Mouse (Mus musculus) liver, adult 2 months (tissue): Measurements from ENCODE around the gene Hdx. TPM values are rescaled to one million over a fixed set of nuclear protein-coding genes. Genes with fewer than 3 reads are reported as not detected.

Source experiments
- DNase-seq: peaks from one replicate; pipeline ENCODE4 v3.0.0-alpha.2; 2011; ENCODE audit warnings: low read depth, low spot score; ENCODE audit errors: extremely low read depth
- H3K27ac ChIP-seq: fragments of 200-500 bp; replicated peaks from 2 replicates; pipeline ENCODE4 v1.5.1; 2012; ENCODE audit warnings: low read depth, mild to moderate bottlenecking, control low read depth, inconsistent platforms, low read length; ENCODE audit not compliant: insufficient read depth
- H3K27me3 ChIP-seq: fragments of 200-500 bp; 2 replicates; pipeline ENCODE4 v1.6.1; 2012; ENCODE audit warnings: mild to moderate bottlenecking, moderate library complexity, low read length, inconsistent platforms; ENCODE audit not compliant: control insufficient read depth, insufficient read depth
- H3K36me3 ChIP-seq: fragments of 200-500 bp; 2 replicates; pipeline ENCODE4 v1.6.1; 2012; ENCODE audit warnings: low read length, inconsistent platforms; ENCODE audit not compliant: control insufficient read depth, insufficient read depth
- H3K4me1 ChIP-seq: fragments of 200-500 bp; 2 replicates; pipeline ENCODE4 v1.6.1; 2011; ENCODE audit warnings: low read length; ENCODE audit not compliant: control insufficient read depth, insufficient read depth
- H3K4me3 ChIP-seq: fragments of 200-500 bp; 2 replicates; pipeline ENCODE4 v1.5.1; 2011; ENCODE audit warnings: low read depth, mild to moderate bottlenecking, control low read depth, low read length, moderate library complexity; ENCODE audit not compliant: insufficient read depth
- H3K79me2 ChIP-seq: fragments of 200-500 bp; 2 replicates; pipeline ENCODE4 v1.6.1; 2012; ENCODE audit warnings: inconsistent platforms, mild to moderate bottlenecking, low read length, moderate library complexity; ENCODE audit not compliant: control insufficient read depth, insufficient read depth
- H3K9ac ChIP-seq: fragments of 200-500 bp; 2 replicates; pipeline ENCODE4 v1.6.1; 2012; ENCODE audit warnings: low read depth, mild to moderate bottlenecking, control low read depth, inconsistent platforms, low read length
- CTCF ChIP-seq: fragments of 200-500 bp; IDR thresholded peaks from 2 replicates; pipeline ENCODE4 v1.5.1; 2011; ENCODE audit warnings: low read depth, low read length, control low read depth
- POLR2A ChIP-seq: fragments of 200-500 bp; IDR thresholded peaks from 2 replicates; pipeline ENCODE4 v1.6.1; 2011; ENCODE audit warnings: low read length, control low read depth; ENCODE audit not compliant: insufficient read depth; ENCODE audit errors: extremely low read depth
- WGBS: fragments of 180-500 bp; shearing (Covaris S2); methylation state at CpG from one replicate; pipeline ENCODE4 v1.1.7; 2018; 5-methylcytosine and 5-hydroxymethylcytosine counted together
- polyA plus RNA-seq: library from polyadenylated mRNA; depleted of rRNA; stranded (reverse); fragments of >200 nt; gene quantifications from 2 replicates; pipeline ENCODE4 v1.2.3, GENCODE M21; 2012; rRNA removed
- total RNA-seq: library from RNA; depleted of rRNA; stranded (reverse); fragments of >200 nt; gene quantifications from 2 replicates; pipeline ENCODE4 v1.2.3, GENCODE M21; 2014; rRNA removed

Hdx gene
- total and polyA plus RNA-seq, 2 experiments: 0.01 to 0.09 TPM

DNA sequence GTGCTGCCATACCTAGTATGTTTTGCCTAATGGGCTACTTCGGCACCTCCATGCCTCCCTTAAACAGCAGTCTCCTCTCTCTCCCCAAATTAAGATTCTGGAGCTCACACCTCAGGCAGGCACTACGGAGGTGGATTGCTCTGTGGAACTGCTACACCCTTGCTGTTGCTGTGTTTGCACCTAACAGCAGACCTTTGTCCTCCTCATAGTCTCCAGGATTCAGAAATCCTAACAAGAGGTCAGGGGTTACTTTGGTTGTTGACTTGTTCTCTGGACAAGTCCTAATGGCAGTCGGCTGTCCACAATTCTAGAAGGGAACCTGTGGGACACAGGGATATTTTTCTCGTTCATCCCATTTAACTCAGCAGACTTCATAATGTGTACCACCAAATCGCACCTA is 56.3 kb downstream of the Hdx start:
- H3K79me2 ChIP-seq: no peaks in the 10 kb centered on the region
- peak; percentile 72 for DNase-seq
- no peak overlapping the region for H3K9ac ChIP-seq
- no peak overlapping the region for H3K4me3 ChIP-seq
- no peaks in the 10 kb centered on the region; the same call in 1 of the 2 replicates for H3K4me1 ChIP-seq
- H3K27ac ChIP-seq: no peak overlapping the region; the same call in 1 of the 2 replicates
- 55% methylated on average over 5 of the region's 5 CpGs for WGBS
- H3K27me3 ChIP-seq: no peaks in the 10 kb centered on the region
- TF ChIP-seq CTCF (no peak), POLR2A (no peak)
- no peaks in the 10 kb centered on the region for H3K36me3 ChIP-seq

DNA sequence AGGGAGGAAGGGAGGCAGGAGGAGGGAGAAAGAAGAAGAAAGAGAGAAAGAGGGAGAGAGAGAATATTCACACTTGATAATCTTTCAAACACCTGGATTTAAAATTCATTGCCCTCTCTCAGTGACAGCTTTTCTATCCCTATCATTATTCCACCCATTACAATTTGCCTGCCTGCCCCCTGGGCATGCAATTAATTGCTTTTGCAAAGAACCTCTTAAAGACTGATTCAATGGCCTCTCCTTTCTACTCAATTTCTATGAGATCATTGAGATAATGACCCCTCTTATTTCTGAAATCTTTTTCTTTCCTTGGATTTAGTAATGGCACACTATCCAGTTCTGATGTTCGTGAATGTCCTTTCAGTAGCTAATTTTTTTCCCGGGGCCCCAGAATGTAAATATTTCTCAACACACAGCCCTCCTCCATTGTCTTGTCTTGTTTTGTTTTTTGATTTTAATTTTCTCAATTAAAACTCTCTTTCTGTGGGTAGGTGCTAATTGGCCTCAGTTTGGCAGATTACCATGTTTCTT is 99.2 kb downstream of the Hdx start:
- Histone ChIP-seq H3K79me2 (no peaks in the 10 kb centered on the region), H3K36me3 (no peaks in the 10 kb centered on the region), H3K27ac (no peak overlapping the region), H3K9ac (no peak overlapping the region), H3K27me3 (no peaks in the 10 kb centered on the region), H3K4me3 (no peak overlapping the region), H3K4me1 (no peaks in the 10 kb centered on the region)
- 87% methylated on average over 2 of the region's 2 CpGs for WGBS
- no peak for DNase-seq
- no peak for TF ChIP-seq CTCF
- no peak for TF ChIP-seq POLR2A

DNA sequence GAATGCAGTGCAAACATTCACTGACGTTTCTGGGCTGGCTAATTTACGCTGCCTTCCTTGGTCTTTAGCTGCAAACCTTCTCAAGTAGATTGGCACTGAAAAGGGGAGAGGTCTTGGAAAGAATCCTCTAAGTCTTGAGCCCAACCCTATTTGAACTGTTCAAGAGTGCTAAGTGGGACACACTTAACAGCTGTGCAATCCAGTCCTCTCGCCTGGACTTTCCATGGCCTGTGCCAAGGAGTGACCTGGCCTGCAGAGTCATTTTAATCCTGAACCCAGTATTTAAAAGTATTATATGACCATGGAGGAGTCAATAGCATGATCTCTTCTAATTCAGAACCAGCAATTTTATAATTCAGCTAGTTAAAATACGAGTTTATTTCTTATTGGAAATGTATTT is 109.3 kb downstream of the Hdx start:
- Histone ChIP-seq H3K27ac (no peak overlapping the region), H3K9ac (no peak overlapping the region), H3K27me3 (no peaks in the 10 kb centered on the region), H3K36me3 (no peaks in the 10 kb centered on the region), H3K4me3 (no peak overlapping the region), H3K4me1 (no peaks in the 10 kb centered on the region), H3K79me2 (no peaks in the 10 kb centered on the region)
- TF ChIP-seq CTCF (no peak), POLR2A (no peak)
- no peak for DNase-seq
- WGBS: 82% methylated on average over 4 of the region's 4 CpGs

DNA sequence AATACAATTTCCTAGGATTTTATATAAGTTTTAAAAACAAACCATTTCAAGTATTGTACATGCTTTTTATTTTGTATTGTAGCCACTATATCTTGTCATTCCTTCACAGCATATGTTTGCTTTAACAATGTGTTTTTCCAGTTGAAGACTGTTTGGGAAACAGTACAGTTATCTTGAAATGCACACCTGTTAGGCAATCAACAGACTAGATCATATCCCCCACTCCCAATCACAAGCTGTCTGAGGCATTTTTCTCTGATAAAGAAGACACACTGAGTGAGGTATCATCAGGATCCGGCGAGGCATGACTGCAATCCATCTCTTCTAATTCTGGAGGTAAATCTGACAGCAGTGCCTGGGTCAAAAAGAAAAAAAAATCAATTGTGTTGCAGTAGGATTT is 119.8 kb downstream of the Hdx start:
- Histone ChIP-seq H3K27me3 (no peaks in the 10 kb centered on the region), H3K27ac (no peak overlapping the region), H3K79me2 (no peaks in the 10 kb centered on the region), H3K4me1 (no peaks in the 10 kb centered on the region), H3K4me3 (no peak overlapping the region), H3K36me3 (no peaks in the 10 kb centered on the region), H3K9ac (no peak overlapping the region)
- no peak for DNase-seq
- 95% methylated on average over 2 of the region's 2 CpGs for WGBS
- TF ChIP-seq CTCF: no peak
- no peak for TF ChIP-seq POLR2A

DNA sequence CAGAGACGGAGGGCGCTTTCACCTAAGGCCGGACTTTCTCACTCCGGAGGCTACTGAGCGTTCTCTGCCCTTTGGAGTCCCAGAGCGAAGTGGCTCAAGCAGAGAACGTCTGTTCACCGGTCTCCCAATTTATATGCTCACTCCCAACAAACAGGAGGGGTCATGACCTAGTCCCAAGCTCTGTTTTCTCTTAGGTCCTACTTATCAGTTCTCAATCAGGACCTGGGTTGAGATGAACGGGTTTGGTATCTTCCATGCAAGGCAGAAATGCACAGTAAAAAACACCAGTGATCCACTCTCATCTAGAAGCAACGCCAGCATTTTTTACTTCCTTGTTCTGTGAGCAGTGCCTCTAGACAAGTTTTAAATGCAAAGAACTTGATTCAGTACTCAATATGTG is 159.0 kb downstream of the Hdx start, which contains the start of gene Rps6ka6:
Gene Rps6ka6, minus strand, starts transcription at position 101 of the 400 bp plus-strand sequence.
- Histone ChIP-seq H3K79me2 (no peaks in the 10 kb centered on the region), H3K4me3 (no peak within 1 kb of the TSS), H3K36me3 (no peaks in the 10 kb centered on the region), H3K4me1 (no peaks in the 10 kb centered on the region), H3K9ac (no peak within 1 kb of the TSS), H3K27me3 (no peaks in the 10 kb centered on the region), H3K27ac (no peak within 1 kb of the TSS)
- no peak for TF ChIP-seq POLR2A
- no peak for TF ChIP-seq CTCF
- no peak for DNase-seq
- 29% methylated on average over 10 of the region's 10 CpGs for WGBS

Other genes starting within 250 kb of the Hdx start
- 0.09 and 0.13 TPM in 2 replicates for gene Rps6ka6, start 159.1 kb downstream of the Hdx start, total RNA-seq
- gene Rps6ka6, start 159.1 kb downstream of the Hdx start, polyA plus RNA-seq: 0.01 TPM in 1 of 2 replicates, not detected in the other
- not detected in 2 replicates for gene Gm45194, start 194.3 kb upstream of the Hdx start, total RNA-seq
- gene Gm45194, start 194.3 kb upstream of the Hdx start, polyA plus RNA-seq: not detected in 2 replicates